Mouse (Mus musculus) liver, embryonic 14.5 days (tissue): ENCODE data around the gene Ralgps1. TPM values are rescaled to one million over a fixed set of nuclear protein-coding genes. Genes with fewer than 3 reads are reported as not detected.

Experiments
- ATAC-seq: fragments of 200-750 bp; cut with Nextera tagmentation; 2 replicates; pipeline ENCODE4 v1.8.0; 2017; ENCODE audit warnings: moderate number of reproducible peaks, mild to moderate bottlenecking, moderate library complexity; ENCODE audit not compliant: insufficient read depth
- DNase-seq, 3 experiments: peaks; one replicate each; pipeline ENCODE4 v3.0.0-alpha.2; 2012 to 2013; ENCODE audit warnings: low read depth in 3 of 3, low spot score in 3 of 3
- H3K27ac ChIP-seq: fragments of 300-500 bp; sonication (generic); 2 replicates; pipeline ENCODE4 v1.5.1; 2014; ENCODE audit warnings: moderate library complexity, mild to moderate bottlenecking, control low read depth, inconsistent platforms
- H3K27me3 ChIP-seq: fragments of 300-500 bp; sonication (generic); 2 replicates; pipeline ENCODE4 v1.6.1; 2014; ENCODE audit warnings: mild to moderate bottlenecking, low read length, moderate library complexity; ENCODE audit not compliant: control insufficient read depth, insufficient read depth
- H3K36me3 ChIP-seq: fragments of 300-500 bp; sonication (generic); replicated peaks from 2 replicates; pipeline ENCODE4 v1.6.1; 2014; ENCODE audit warnings: low read depth; ENCODE audit not compliant: control insufficient read depth, insufficient read depth
- H3K4me1 ChIP-seq, 2 experiments: fragments of 200-500 bp in 1 of 2; fragments of 300-500 bp in 1 of 2; sonication (generic) in 1 of 2; replicated peaks; 2 replicates each; pipeline ENCODE4 v1.6.1; 2012 to 2014; ENCODE audit warnings: antibody characterized with exemption in 1 of 2, inconsistent platforms in 1 of 2, low read length in 1 of 2; ENCODE audit not compliant: control insufficient read depth in 2 of 2, insufficient read depth in 2 of 2
- H3K4me2 ChIP-seq: fragments of 300-500 bp; sonication (generic); 2 replicates; pipeline ENCODE4 v1.6.1; 2014; ENCODE audit warnings: low read depth, mild to moderate bottlenecking, control low read depth, moderate library complexity
- H3K4me3 ChIP-seq, 2 experiments: fragments of 200-500 bp in 1 of 2; fragments of 300-500 bp in 1 of 2; sonication (generic) in 1 of 2; 2 replicates each; pipeline ENCODE4 v1.5.1; 2012 to 2014; ENCODE audit warnings: low read depth in 2 of 2, low read length in 2 of 2, mild to moderate bottlenecking in 2 of 2, control low read depth in 1 of 2, inconsistent platforms in 1 of 2, moderate library complexity in 1 of 2; ENCODE audit not compliant: insufficient read depth in 1 of 2
- H3K9ac ChIP-seq: fragments of 300-500 bp; sonication (generic); replicated peaks from 2 replicates; pipeline ENCODE4 v1.6.1; 2014; ENCODE audit warnings: mild to moderate bottlenecking, control low read depth, moderate library complexity
- H3K9me3 ChIP-seq: fragments of 300-500 bp; sonication (generic); 2 replicates; pipeline ENCODE4 v1.6.1; 2016; ENCODE audit warnings: low read length, mixed read lengths; ENCODE audit not compliant: control insufficient read depth
- CTCF ChIP-seq: IDR thresholded peaks from 2 replicates; pipeline ENCODE4 v1.5.1; 2016; ENCODE audit warnings: antibody characterized with exemption, low read depth, control low read depth
- EP300 ChIP-seq: IDR thresholded peaks from 2 replicates; pipeline ENCODE4 v1.6.1; 2016; ENCODE audit warnings: antibody characterized with exemption, low read depth
- WGBS: fragments of 180-500 bp; shearing (Covaris S2); extraction: QIAGEN DNeasy Blood & Tissue Kit; methylation state at CpG from one replicate; pipeline ENCODE4 v1.1.7; 2014; ENCODE audit not compliant: insufficient replicate concordance; 5-methylcytosine and 5-hydroxymethylcytosine counted together
- polyA plus RNA-seq, 2 experiments: library from polyadenylated mRNA; depleted of rRNA in 1 of 2; stranded (reverse) in 1 of 2; unstranded in 1 of 2; fragments of >200 nt; fragmentation: Nextera tagmentation in 1 of 2; extraction: Ambion mirVana in 1 of 2; gene quantifications; 2 replicates each; pipeline versions ENCODE4 v1.2.1 to v1.2.3; 2012 to 2014

Ralgps1 gene
- polyA plus RNA-seq, 2 experiments, result 0.58 to 0.71 TPM

GRCm38 (mm10) chr2:33279758-33280157 is 91.5 kb downstream of the Ralgps1 start:
- peaks cover 0 to 7% of the 10 kb centered on the region in 2 experiments; a peak in 2 of 4 replicates for H3K4me1 ChIP-seq
- DNase-seq (no peak), ATAC-seq (no peak)
- WGBS, result 73% methylated on average over 10 of the region's 10 CpGs
- no peaks in the 10 kb centered on the region for H3K9me3 ChIP-seq
- H3K9ac ChIP-seq, result no peak overlapping the region
- H3K27ac ChIP-seq, result no peak overlapping the region
- H3K36me3 ChIP-seq, result no peaks in the 10 kb centered on the region
- H3K4me3 ChIP-seq, result no peak overlapping the region
- H3K4me2 ChIP-seq, result no peak overlapping the region
- no peaks in the 10 kb centered on the region for H3K27me3 ChIP-seq
- no peak for TF ChIP-seq EP300
- no peak for TF ChIP-seq CTCF

- Histone ChIP-seq H3K9me3 (no peaks in the 10 kb centered on the region), H3K4me3 (no peak overlapping the region), H3K4me2 (no peak overlapping the region), H3K4me1 (no peaks in the 10 kb centered on the region; a peak in 2 of 4 replicates), H3K36me3 (no peaks in the 10 kb centered on the region), H3K27me3 (no peaks in the 10 kb centered on the region), H3K9ac (no peak overlapping the region), H3K27ac (no peak overlapping the region)
- WGBS, result 72% methylated on average over 12 of the region's 12 CpGs
- no peak for DNase-seq
- TF ChIP-seq CTCF (no peak), EP300 (no peak)
- no peak for ATAC-seq
Observed at GRCm38 (mm10) chr2:33274719-33275490, 96.4 kb downstream of the Ralgps1 start.

DNA sequence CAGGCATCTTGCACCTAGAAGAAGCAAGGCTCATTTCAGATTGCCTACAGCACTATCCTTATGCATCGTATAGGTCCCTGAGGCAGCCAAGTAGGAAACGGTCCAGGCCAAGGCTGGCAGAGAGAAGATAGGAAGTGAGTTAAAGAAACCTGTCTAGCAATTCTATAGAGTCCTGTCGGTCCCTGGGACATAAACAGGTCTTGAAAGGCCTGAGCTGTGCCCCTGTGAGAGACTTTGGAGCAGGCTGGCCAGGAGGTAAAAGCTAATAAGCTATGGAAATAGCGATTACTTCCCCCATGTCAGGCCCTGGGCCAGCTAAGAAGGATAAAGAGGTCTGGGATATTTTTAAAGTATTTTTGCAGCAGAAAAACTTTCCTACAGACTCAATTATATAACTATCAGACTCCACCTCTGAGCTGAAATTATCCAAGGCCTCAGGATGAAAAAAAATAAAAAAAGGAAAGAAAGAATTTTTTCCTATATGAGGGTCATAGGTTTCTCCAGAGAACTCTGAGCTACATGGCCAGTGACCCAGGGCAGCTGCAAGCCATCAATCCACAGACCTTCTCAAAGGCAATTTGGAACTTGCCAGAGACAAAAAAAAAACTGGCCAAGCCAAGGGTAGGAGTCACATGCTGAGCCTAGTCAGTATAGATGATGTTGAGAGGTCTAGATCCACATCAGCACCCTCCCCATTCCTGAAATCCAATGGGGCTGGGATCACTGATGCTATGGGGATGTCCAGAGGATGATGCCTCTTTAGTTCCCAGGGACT is 98.4 kb downstream of the Ralgps1 start:
- H3K4me2 ChIP-seq, result no peak overlapping the region
- H3K4me1 ChIP-seq, result no peaks in the 10 kb centered on the region; a peak in 2 of 4 replicates
- H3K36me3 ChIP-seq, result no peaks in the 10 kb centered on the region
- DNase-seq, result no peak
- ATAC-seq, result no peak
- H3K4me3 ChIP-seq, result no peak overlapping the region
- no peaks in the 10 kb centered on the region for H3K9me3 ChIP-seq
- no peak overlapping the region for H3K27ac ChIP-seq
- H3K27me3 ChIP-seq, result no peaks in the 10 kb centered on the region
- no peak for TF ChIP-seq EP300
- TF ChIP-seq CTCF, result no peak
- 55% methylated on average over 4 of the region's 4 CpGs for WGBS
- no peak overlapping the region for H3K9ac ChIP-seq

DNA sequence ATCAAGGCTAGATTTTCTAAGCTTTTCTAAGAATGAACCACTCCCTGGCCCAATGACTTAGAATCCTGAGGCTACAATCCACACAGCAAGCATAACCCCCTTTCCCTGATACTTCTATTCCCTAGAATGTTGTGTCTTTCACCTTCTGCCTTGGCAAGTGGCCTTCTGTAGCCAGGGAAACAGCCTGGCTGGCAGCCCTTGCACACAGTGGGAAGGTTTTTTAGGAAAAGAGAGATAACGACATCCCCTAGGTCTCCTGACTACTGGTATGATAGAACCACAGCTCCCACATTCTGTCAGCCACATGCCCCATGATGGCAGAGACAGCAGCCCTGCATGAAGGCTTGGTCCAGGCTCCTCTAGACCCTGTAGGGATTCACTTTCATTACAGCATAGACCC is 99.8 kb downstream of the Ralgps1 start:
- no peak for ATAC-seq
- H3K4me3 ChIP-seq, result no peak overlapping the region
- H3K27me3 ChIP-seq, result no peaks in the 10 kb centered on the region
- no peak overlapping the region for H3K9ac ChIP-seq
- no peaks in the 10 kb centered on the region; a peak in 2 of 4 replicates for H3K4me1 ChIP-seq
- no peaks in the 10 kb centered on the region for H3K9me3 ChIP-seq
- H3K36me3 ChIP-seq, result no peaks in the 10 kb centered on the region
- no peak overlapping the region for H3K4me2 ChIP-seq
- no peak for DNase-seq
- no peak overlapping the region for H3K27ac ChIP-seq
- TF ChIP-seq CTCF (no peak), EP300 (no peak)
- 73% methylated on average over 1 of the region's 1 CpGs for WGBS

DNA sequence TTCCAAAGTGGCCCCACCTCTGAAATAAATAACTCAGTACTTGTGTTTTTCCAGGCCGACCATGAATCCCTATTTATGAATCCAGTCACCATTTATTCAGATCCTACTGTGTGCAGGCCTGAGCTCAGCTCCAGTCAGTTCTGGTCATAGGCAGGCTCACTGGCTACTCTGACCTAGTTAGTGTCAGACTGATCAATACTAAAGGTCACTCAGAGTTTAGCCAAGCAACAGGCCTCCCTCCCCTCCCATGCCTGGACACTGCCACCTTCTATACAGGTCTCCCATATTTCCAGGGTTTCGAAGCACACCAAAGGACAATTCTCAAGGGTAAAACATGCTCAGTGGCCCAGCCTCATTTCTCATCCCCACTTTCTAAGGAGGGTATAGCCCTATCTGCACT is 100.7 kb downstream of the Ralgps1 start:
- TF ChIP-seq EP300, result no peak
- no peak for TF ChIP-seq CTCF
- no peak overlapping the region for H3K4me3 ChIP-seq
- H3K27ac ChIP-seq, result no peak overlapping the region
- H3K4me1 ChIP-seq, result no peaks in the 10 kb centered on the region; a peak in 2 of 4 replicates
- no peaks in the 10 kb centered on the region for H3K27me3 ChIP-seq
- no peaks in the 10 kb centered on the region for H3K36me3 ChIP-seq
- ATAC-seq (no peak), DNase-seq (no peak)
- 52% methylated on average over 2 of the region's 2 CpGs for WGBS
- no peak overlapping the region for H3K9ac ChIP-seq
- no peaks in the 10 kb centered on the region for H3K9me3 ChIP-seq
- H3K4me2 ChIP-seq, result no peak overlapping the region
